Mouse (Mus musculus): ENCODE data around the gene Pcbd2.

The Pcbd2 gene

GRCm38 (mm10) chr13:55786120-55786519, 59.0 kb downstream of the Pcbd2 start:
- ChIA-PET CTCF (interaction anchor here in 1 of 4 experiments (0.6 kb wide), 1 partner anchor 177 kb away, joined by 3 read pairs; no protein-coding TSS in a partner anchor), POLR2A (no interaction called here)

DNA sequence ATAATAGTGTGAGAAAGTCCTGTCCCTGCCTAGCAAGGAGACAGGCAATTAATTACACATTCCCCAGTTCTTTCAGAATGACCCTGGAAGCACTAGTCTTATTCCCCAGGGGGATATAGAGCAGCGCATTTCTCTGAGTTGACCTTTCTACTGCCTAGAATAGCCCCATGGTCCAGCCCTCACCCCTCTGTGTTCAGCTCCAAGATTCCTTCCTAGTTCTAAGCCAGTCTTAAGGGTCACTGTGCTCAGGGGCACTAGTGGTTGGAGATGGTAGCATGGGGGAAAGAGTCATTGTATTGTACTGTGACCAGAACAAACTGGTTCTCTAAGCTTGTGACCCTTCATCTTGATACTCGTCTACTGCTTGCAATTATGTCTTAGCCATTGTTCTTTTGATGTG, 74.1 kb downstream of the Pcbd2 start:
- CTCF ChIA-PET: no interaction called here
- POLR2A ChIA-PET: no interaction called here

DNA sequence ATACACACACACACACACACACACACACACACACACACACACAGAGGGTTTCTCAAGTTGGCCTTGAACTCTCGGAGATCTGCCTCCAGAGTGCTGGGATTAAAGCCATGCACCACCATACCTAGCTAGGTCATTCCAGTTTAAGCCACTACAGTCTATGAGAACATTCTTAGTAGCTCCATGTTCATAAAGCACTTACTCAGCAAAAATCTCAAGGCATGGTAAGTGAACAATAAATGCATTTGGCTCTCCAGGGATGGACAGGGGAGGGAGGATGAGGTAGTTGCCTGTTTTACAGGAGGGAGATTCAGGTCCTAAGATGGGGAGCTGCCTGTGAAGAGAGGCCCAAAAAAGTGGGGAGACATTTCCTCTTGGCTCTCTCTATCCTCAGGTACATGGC, 76.8 kb downstream of the Pcbd2 start:
- CTCF ChIA-PET: no interaction called here
- POLR2A ChIA-PET: interaction anchor here in 1 of 4 experiments (0.8 kb wide), 1 partner anchor 77 kb away, joined by 3 read pairs; the partner anchor contains the start of gene Pcbd2

DNA sequence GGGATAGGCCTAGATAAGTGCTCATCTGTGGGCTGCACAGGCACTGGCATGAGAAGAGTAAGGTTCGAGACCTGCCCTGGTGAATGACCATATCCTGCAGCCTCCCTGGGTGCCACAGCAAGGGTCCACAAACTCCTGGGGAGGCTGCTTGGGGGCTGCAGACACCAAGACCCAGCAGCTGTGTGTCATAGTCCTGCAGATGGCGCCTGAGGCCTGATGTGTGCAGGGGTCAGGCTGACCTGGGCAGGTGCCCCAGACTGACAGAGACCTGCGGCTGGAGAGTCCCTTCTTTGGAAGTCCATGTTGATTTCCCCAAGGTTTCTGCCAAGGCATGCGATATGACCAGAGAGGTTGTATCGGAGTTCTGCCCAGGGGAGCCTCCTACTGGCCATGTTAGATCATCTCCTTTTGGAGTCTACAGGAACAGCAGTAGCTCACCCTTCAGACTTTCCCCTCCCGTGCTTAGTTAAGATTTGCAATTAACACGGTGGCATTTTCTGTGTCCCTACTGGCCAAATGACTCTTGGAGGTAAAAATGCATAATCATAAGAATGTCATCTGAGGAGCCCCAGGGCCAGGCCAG, 82.0 kb downstream of the Pcbd2 start:
- CTCF ChIA-PET: interaction anchor here (0.5 to 1.6 kb wide), 10 partner anchors 9 to 1470 kb away, joined by 3 to 4 read pairs (median 3); no protein-coding TSS in a partner anchor
- POLR2A ChIA-PET: interaction anchor here in 2 of 4 experiments (1.1 to 1.7 kb wide), 3 partner anchors 65 to 117 kb away, joined by 3 to 4 read pairs (median 4); partner anchors contain the start of gene B230219D22Rik (in 2 of the 2)

DNA sequence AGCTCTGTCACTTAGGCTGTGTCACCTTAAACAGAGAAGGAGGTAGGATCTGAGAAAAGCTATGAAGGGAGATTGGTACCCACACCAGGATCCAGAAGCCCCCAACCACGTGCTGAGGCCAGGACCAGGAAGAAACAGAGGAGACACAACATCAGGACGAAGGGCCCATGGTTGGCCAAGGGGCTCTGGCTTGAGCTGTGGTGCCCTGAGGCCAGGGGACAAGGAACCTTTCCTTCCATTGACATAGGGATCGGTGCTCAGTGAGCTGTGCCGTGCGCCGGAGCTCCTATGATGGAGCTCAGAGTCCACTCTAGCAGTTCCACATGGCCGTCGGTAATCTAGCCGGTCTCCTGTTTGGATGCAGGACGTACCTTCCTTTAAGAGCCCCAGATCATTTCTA, 82.5 kb downstream of the Pcbd2 start:
- ChIA-PET CTCF (interaction anchor here (0.6 to 1.6 kb wide), 7 partner anchors 9 to 287 kb away, joined by 3 to 4 read pairs (median 3); no protein-coding TSS in a partner anchor), POLR2A (interaction anchor here in 3 of 4 experiments (1.1 to 1.7 kb wide), 3 partner anchors 83 to 117 kb away, joined by 3 to 4 read pairs (median 4); partner anchors contain the start of genes B230219D22Rik (in 2 of the 3) and Pcbd2 (in 1 of the 3))

- ChIA-PET POLR2A (interaction anchor here in 1 of 4 experiments (1.1 kb wide), 1 partner anchor 84 kb away, joined by 3 read pairs; the partner anchor contains the start of gene Pcbd2), CTCF (no interaction called here)
Measured at GRCm38 (mm10) chr13:55810947-55811346, 83.8 kb downstream of the Pcbd2 start.

- CTCF ChIA-PET: interaction anchor here in 2 of 4 experiments (0.6 to 0.7 kb wide), 2 partner anchors 44 to 154 kb away, joined by 3 to 5 read pairs; no protein-coding TSS in a partner anchor
- POLR2A ChIA-PET: interaction anchor here in 1 of 4 experiments (0.6 kb wide), 1 partner anchor 633 kb away, joined by 3 read pairs; no protein-coding TSS in a partner anchor
Measured at GRCm38 (mm10) chr13:55813490-55814016, 86.4 kb downstream of the Pcbd2 start.

DNA sequence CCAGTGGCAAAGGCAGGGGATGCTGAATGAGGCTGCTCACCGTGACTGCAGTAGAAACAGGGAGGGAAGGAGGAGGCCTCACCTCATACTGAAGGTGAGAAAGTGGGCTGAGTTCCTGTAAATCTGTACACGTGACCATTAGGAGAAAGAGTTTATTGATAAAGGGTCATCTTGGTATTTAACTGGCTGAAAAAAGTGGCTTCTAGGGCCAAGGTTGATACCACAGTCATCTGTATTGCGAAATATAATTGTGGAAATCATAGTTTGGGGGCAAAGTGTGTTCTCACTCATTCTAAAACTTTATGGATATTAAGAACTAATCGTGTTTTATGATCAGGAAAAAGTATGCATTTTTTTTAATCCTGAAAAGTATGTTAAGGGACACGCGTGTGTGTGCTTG, 87.7 kb downstream of the Pcbd2 start:
- POLR2A ChIA-PET: no interaction called here
- CTCF ChIA-PET: no interaction called here

- ChIA-PET POLR2A (no interaction called here), CTCF (no interaction called here)
Measured at GRCm38 (mm10) chr13:55822499-55822898, 95.3 kb downstream of the Pcbd2 start.

- CTCF ChIA-PET: interaction anchor here in 1 of 4 experiments (0.6 kb wide), 1 partner anchor 139 kb away, joined by 3 read pairs; no protein-coding TSS in a partner anchor
- POLR2A ChIA-PET: interaction anchor here in 2 of 4 experiments (0.6 to 1.0 kb wide), 3 partner anchors 66 to 397 kb away, joined by 3 to 5 read pairs (median 3); partner anchors contain the start of gene B230219D22Rik (in 1 of the 2)
Measured at GRCm38 (mm10) chr13:55824151-55824945, 97.2 kb downstream of the Pcbd2 start.

DNA sequence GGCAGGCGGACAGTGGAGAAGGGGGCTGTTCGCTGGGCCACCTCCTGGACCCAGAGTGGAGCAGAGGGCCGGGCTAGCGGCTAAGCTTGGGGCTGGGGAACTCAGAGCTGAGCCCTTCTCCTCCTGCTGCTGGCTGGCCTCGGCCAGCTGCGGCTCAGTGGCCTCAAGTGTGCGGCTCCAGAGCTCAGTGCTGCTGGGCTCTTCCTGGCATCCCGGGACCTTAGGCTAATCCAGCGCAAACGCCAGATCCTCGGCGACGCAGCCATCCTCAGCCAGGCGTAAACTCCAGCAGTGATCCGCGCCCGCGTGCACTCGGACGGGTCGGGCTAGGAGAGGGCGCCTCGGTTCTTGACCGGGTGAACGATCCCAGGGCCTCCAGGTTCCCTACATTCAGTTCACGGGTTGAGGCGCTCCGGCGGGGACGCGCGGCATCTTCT, 98.1 kb downstream of the Pcbd2 start:
- POLR2A ChIA-PET: interaction anchor here in 2 of 4 experiments (0.6 to 1.7 kb wide), 4 partner anchors 9 to 132 kb away, joined by 3 to 5 read pairs (median 4); partner anchors contain the start of gene B230219D22Rik (in 1 of the 2)
- CTCF ChIA-PET: interaction anchor here in 1 of 4 experiments (0.6 kb wide), 1 partner anchor 138 kb away, joined by 3 read pairs; no protein-coding TSS in a partner anchor

DNA sequence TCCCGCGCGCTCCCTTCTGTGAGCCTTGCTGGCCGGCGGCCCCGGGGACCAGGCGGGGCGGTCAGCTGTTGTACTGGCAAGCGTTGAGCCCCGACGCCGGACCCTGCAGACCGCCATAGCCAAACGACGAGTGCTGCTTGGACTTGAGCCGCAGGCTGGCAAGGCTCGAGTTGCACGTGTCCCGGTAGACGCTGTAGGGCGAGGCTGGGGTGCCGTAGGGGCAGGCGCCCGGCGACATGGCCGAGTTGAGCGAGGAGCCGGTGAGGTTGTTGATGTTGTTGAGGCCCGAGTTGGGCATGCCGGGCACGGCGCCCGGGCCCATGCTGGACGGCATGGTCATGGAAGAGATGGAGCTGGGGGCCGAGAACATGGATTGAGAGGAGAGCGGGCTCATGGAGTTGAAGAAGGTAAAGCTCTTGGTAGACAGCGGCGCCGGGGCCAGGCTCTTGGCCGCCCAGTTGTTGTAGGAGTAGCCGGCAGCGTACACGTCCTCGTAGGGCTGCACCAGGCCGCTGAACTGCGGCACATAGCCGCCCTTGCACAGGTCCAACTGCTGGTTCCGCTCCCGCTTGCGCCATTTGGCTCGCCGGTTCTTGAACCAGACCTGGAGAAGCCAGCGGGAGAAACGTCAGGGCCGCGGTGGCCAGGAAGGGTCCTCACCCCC, 99.0 kb downstream of the Pcbd2 start:
- POLR2A ChIA-PET: interaction anchor here in 2 of 4 experiments (0.7 to 1.7 kb wide), 2 partner anchors 8 to 10 kb away, joined by 4 to 5 read pairs; no protein-coding TSS in a partner anchor
- CTCF ChIA-PET: interaction anchor here in 1 of 4 experiments (0.6 kb wide), 1 partner anchor 8 kb away, joined by 3 read pairs; no protein-coding TSS in a partner anchor

All from embryonic stem cell, embryonic (primary cell).